Mouse (Mus musculus) CH12.LX (cell line): ENCODE data around the gene Tbc1d30.

ENCODE experiments used
- CTCF ChIP-seq, 2 experiments: IDR thresholded peaks in 1 of 2; conservative IDR thresholded peaks in 1 of 2; 2 replicates each; pipeline ENCODE4 v1.5.1; 2011 to 2012; ENCODE audit warnings: low read depth in 2 of 2, low read length in 2 of 2, improper control_type of control experiment in 1 of 2, inconsistent platforms in 1 of 2, mild to moderate bottlenecking in 1 of 2, moderate library complexity in 1 of 2
- JUN ChIP-seq: IDR thresholded peaks from 2 replicates; pipeline ENCODE4 v1.6.1; 2011; ENCODE audit warnings: low read depth, mild to moderate bottlenecking, low read length, improper control_type of control experiment, moderate library complexity; ENCODE audit not compliant: insufficient read depth
- MEF2A ChIP-seq: IDR thresholded peaks from 2 replicates; pipeline ENCODE4 v1.6.1; 2014; ENCODE audit warnings: low read depth, mild to moderate bottlenecking, inconsistent platforms, low read length, improper control_type of control experiment, borderline replicate concordance
- MYC ChIP-seq: IDR thresholded peaks from 2 replicates; pipeline ENCODE4 v1.6.1; 2011; ENCODE audit warnings: low read depth, mild to moderate bottlenecking, improper control_type of control experiment, low read length
- POLR2A ChIP-seq: IDR thresholded peaks from 2 replicates; pipeline ENCODE4 v1.6.1; 2011; ENCODE audit warnings: low read depth, mild to moderate bottlenecking, improper control_type of control experiment, low read length
- SMC3 ChIP-seq: IDR thresholded peaks from 2 replicates; pipeline ENCODE4 v1.6.1; 2011; ENCODE audit warnings: low read depth, low read length, improper control_type of control experiment
- ZC3H11A ChIP-seq: IDR thresholded peaks from 2 replicates; pipeline ENCODE4 v1.6.1; 2012; ENCODE audit warnings: low read depth, mild to moderate bottlenecking, inconsistent platforms, low read length, improper control_type of control experiment

DNA sequence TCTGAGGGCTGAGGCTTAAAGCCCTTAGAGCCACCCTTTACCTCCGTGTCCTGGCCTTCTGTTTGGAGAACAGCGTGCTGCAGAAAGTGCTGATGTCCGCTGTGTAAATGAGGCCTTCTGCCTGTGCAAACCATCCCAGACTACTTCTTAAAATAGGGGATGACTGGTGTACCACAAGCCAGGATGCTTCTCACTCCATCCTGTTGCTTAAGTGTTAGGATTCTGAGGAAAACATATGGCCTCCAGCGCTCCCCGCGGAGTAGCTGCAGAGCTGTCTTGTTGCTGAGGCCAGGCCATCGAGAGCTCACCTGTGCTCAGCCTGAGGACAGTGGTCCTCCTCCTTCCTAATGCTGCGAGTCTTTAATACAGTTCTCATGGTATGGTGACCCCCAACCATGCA lies 40.8 kb upstream of the Tbc1d30 start:
- TF ChIP-seq CTCF (conservative IDR thresholded peaks at IDR 0.05 in 1 of 2, IDR thresholded peaks at IDR 0.05 in 1 of 2; ENCODE audit: low read depth in 2 of 2, low read length in 2 of 2): no peak
- TF ChIP-seq JUN: no peak
- no peak for TF ChIP-seq ZC3H11A
- no peak for TF ChIP-seq POLR2A
- no peak for TF ChIP-seq MYC
- no peak for TF ChIP-seq MEF2A
- TF ChIP-seq SMC3: no peak
